Mouse (Mus musculus): ENCODE data around the gene Bag2. TPM values are rescaled to one million over a fixed set of nuclear protein-coding genes. Genes with fewer than 3 reads are reported as not detected.

Gene Bag2
- total RNA-seq (2021) = 10 to 100 TPM; 14.0 to 16.9 TPM

- peak; percentile 24 to 80 for DNase-seq (ENCODE audit: extremely low spot score in 1 of 2, low spot score in 2 of 2)
- intact Hi-C loops (cut with DNase I) = no loop called here
Measured at GRCm38 (mm10) chr1:33757491-33758041, at the start of gene Bag2. Bag2 (minus strand) TSS chr1:33757795.

- intact Hi-C loops (cut with DNase I) = no loop called here
- DNase-seq (ENCODE audit: extremely low spot score in 1 of 2, low spot score in 2 of 2) = no peak
Measured at GRCm38 (mm10) chr1:33803323-33803722, 45.7 kb upstream of the Bag2 start.

- intact Hi-C loops (cut with DNase I) = no loop called here
- DNase-seq (ENCODE audit: extremely low spot score in 1 of 2, low spot score in 2 of 2) = no peak
Measured at GRCm38 (mm10) chr1:33799620-33800019, 42.0 kb upstream of the Bag2 start.

- DNase-seq (ENCODE audit: extremely low spot score in 1 of 2, low spot score in 2 of 2) = no peak
- intact Hi-C loops (cut with DNase I) = no loop called here
Measured at GRCm38 (mm10) chr1:33788493-33788892, 30.9 kb upstream of the Bag2 start.

- intact Hi-C loops (cut with DNase I) = no loop called here
- DNase-seq (ENCODE audit: extremely low spot score in 1 of 2, low spot score in 2 of 2) = no peak
Measured at GRCm38 (mm10) chr1:33788072-33788471, 30.5 kb upstream of the Bag2 start.

GRCm38 (mm10) chr1:33784561-33784960, 27.0 kb upstream of the Bag2 start:
- no peak for DNase-seq (ENCODE audit: extremely low spot score in 1 of 2, low spot score in 2 of 2)
- intact Hi-C loops (cut with DNase I) = no loop called here

GRCm38 (mm10) chr1:33776175-33776611, 18.6 kb upstream of the Bag2 start:
- intact Hi-C loops (cut with DNase I) = no loop called here
- DNase-seq (ENCODE audit: extremely low spot score in 1 of 2, low spot score in 2 of 2) = peak in 1 of 2 experiments; percentile 36

- intact Hi-C loops (cut with DNase I) = no loop called here
- no peak for DNase-seq (ENCODE audit: extremely low spot score in 1 of 2, low spot score in 2 of 2)
Measured at GRCm38 (mm10) chr1:33772106-33772505, 14.5 kb upstream of the Bag2 start.

GRCm38 (mm10) chr1:33771621-33772020, 14.0 kb upstream of the Bag2 start:
- DNase-seq (ENCODE audit: extremely low spot score in 1 of 2, low spot score in 2 of 2) = no peak
- intact Hi-C loops (cut with DNase I) = no loop called here

GRCm38 (mm10) chr1:33768827-33769226, 11.2 kb upstream of the Bag2 start:
- intact Hi-C loops (cut with DNase I) = no loop called here
- DNase-seq (ENCODE audit: extremely low spot score in 1 of 2, low spot score in 2 of 2) = no peak

- no peak for DNase-seq (ENCODE audit: extremely low spot score in 1 of 2, low spot score in 2 of 2)
- intact Hi-C loops (cut with DNase I) = no loop called here
Measured at GRCm38 (mm10) chr1:33768091-33768787, 10.6 kb upstream of the Bag2 start.

GRCm38 (mm10) chr1:33766520-33767508, 9.2 kb upstream of the Bag2 start:
- DNase-seq (ENCODE audit: extremely low spot score in 1 of 2, low spot score in 2 of 2) = no peak
- intact Hi-C loops (cut with DNase I) = no loop called here

GRCm38 (mm10) chr1:33765468-33766080, 8.0 kb upstream of the Bag2 start:
- intact Hi-C loops (cut with DNase I) = no loop called here
- no peak for DNase-seq (ENCODE audit: extremely low spot score in 1 of 2, low spot score in 2 of 2)

GRCm38 (mm10) chr1:33763826-33764225, 6.2 kb upstream of the Bag2 start:
- no peak for DNase-seq (ENCODE audit: extremely low spot score in 1 of 2, low spot score in 2 of 2)
- intact Hi-C loops (cut with DNase I) = no loop called here

GRCm38 (mm10) chr1:33758488-33758887, 893 bp upstream of the Bag2 start:
- no peak for DNase-seq (ENCODE audit: extremely low spot score in 1 of 2, low spot score in 2 of 2)
- intact Hi-C loops (cut with DNase I) = no loop called here

- intact Hi-C loops (cut with DNase I) = no loop called here
- DNase-seq (ENCODE audit: extremely low spot score in 1 of 2, low spot score in 2 of 2) = no peak
Measured at GRCm38 (mm10) chr1:33757033-33757413, 572 bp downstream of the Bag2 start.

- intact Hi-C loops (cut with DNase I) = no loop called here
- DNase-seq (ENCODE audit: extremely low spot score in 1 of 2, low spot score in 2 of 2) = no peak
Measured at GRCm38 (mm10) chr1:33756258-33757032, 1.1 kb downstream of the Bag2 start.

GRCm38 (mm10) chr1:33755799-33756198, 1.8 kb downstream of the Bag2 start:
- DNase-seq (ENCODE audit: extremely low spot score in 1 of 2, low spot score in 2 of 2) = no peak
- intact Hi-C loops (cut with DNase I) = no loop called here

Data from left cerebral cortex, postnatal 10 days (tissue).